Mouse (Mus musculus) pancreas, adult 10 weeks (tissue): ENCODE results near the gene Gm28891. TPM values are rescaled to one million over a fixed set of nuclear protein-coding genes. Genes with fewer than 3 reads are reported as not detected.

Experiments used
- polyA plus RNA-seq: library from polyadenylated mRNA; stranded (reverse); fragments of 350-450 nt; fragmentation: Illumina TruSeq; extraction: RNeasy Lipid Tissue Mini Kit (QIAGEN cat#74804); gene quantifications from one replicate; pipeline ENCODE4 v1.2.3, GENCODE M21; 2015; ENCODE audit warnings: low read depth, low replicate concordance; ENCODE audit not compliant: insufficient read depth

Gene Gm28891
- polyA plus RNA-seq = not detected

GRCm38 (mm10) chrY:60240902-60241301, at the start of gene Gm28891:
TSS of gene Gm28891 (plus strand) at chrY:60241202.

